Mouse (Mus musculus): ENCODE data around the gene Olfr1028.

The Olfr1028 gene

GRCm38 (mm10) chr2:85950137-85950536, at the start of gene Olfr1028:
Gene Olfr1028, plus strand, starts transcription at chr2:85950437.
- DNase-seq (ENCODE audit: low spot score): no peak

GRCm38 (mm10) chr2:85904952-85905351, 45.3 kb upstream of the Olfr1028 start, which contains the start of gene Olfr1024:
Gene Olfr1024, minus strand, starts transcription at chr2:85905052.
- DNase-seq (ENCODE audit: low spot score): no peak

GRCm38 (mm10) chr2:85913197-85913596, 37.0 kb upstream of the Olfr1028 start:
- DNase-seq (ENCODE audit: low spot score): no peak

GRCm38 (mm10) chr2:85914893-85915292, 35.3 kb upstream of the Olfr1028 start, which contains the start of gene Olfr1025-ps1:
Gene Olfr1025-ps1, plus strand, starts transcription at chr2:85915193.
- no peak for DNase-seq (ENCODE audit: low spot score)

GRCm38 (mm10) chr2:85921258-85921657, 29.0 kb upstream of the Olfr1028 start, which contains the start of gene Olfr1026:
Gene Olfr1026, plus strand, starts transcription at chr2:85921558.
- no peak for DNase-seq (ENCODE audit: low spot score)

- DNase-seq (ENCODE audit: low spot score): no peak
Observed at GRCm38 (mm10) chr2:85973595-85973994, 23.4 kb downstream of the Olfr1028 start, which contains the start of gene Olfr1029. Gene Olfr1029, plus strand, starts transcription at chr2:85973895.

- DNase-seq (ENCODE audit: low spot score): no peak
Observed at GRCm38 (mm10) chr2:85978976-85979375, 28.7 kb downstream of the Olfr1028 start, which contains the start of gene Olfr1030. Gene Olfr1030, plus strand, starts transcription at chr2:85979276.

GRCm38 (mm10) chr2:85990004-85990403, 39.8 kb downstream of the Olfr1028 start, which contains the start of gene Olfr1031:
Gene Olfr1031, plus strand, starts transcription at chr2:85990304.
- no peak for DNase-seq (ENCODE audit: low spot score)

All from embryo, embryonic 10 days (tissue).